Mouse (Mus musculus): ENCODE measurements around the gene Hmgb3. TPM values are rescaled to one million over a fixed set of nuclear protein-coding genes. Genes with fewer than 3 reads are reported as not detected.

Hmgb3 gene
- 395 and 463 TPM in 2 replicates for polyA plus RNA-seq (2012; rRNA removed)

GRCm38 (mm10) chrX:71555415-71556114, at the start of gene Hmgb3:
TSS of gene Hmgb3 (plus strand) at chrX:71555918.

Other genes with a start within 250 kb of the Hmgb3 start
- 17.6 and 19.1 TPM in 2 replicates for gene Mtmr1, start 191.2 kb upstream of the Hmgb3 start, polyA plus RNA-seq (2012; rRNA removed)
- 53.6 and 58.4 TPM in 2 replicates for gene Cd99l2, start 63.1 kb upstream of the Hmgb3 start, polyA plus RNA-seq (2012; rRNA removed)
- gene Gpr50, start 107.7 kb downstream of the Hmgb3 start, polyA plus RNA-seq (2012; rRNA removed), result 2.9 TPM in 2 replicates